8 mouse cellular contexts compared by ENCODE assay signal in the genomic region with DNA sequence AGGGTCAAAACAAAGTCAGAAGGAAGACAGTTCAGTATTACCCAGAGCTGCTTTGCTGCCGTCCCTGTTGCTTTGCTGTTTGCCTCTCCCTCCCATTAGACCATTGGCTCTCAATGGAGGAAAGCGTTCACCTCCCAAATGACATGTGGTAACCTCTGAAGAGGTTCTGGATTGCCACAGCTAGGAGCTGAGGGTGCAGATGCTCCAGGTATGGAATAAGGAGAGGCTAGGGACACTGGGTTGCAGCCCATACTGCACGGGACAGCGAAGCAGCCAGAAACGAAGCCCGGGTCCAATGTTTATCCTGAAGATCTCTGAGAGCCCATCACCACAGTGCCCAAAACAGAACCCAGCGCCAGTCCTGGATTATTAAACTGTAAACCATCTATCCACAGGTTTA. TPM values are rescaled to one million over a fixed set of nuclear protein-coding genes. Genes with fewer than 3 reads are reported as not detected.
DNase-seq lines count a peak whose midpoint lies in the region; ATAC-seq and TF ChIP-seq lines count a peak whose summit lies in the region.

No protein-coding gene starts in this region.

- no peak overlapping the region for H3K4me2 ChIP-seq in CH12.LX (ENCODE audit: insufficient read depth, low read depth, poor library complexity, severe bottlenecking)
- H3K4me2 ChIP-seq in forebrain, embryonic 14.5 days (ENCODE audit: low read length), result no peak overlapping the region
- H3K4me2 ChIP-seq in liver, embryonic 14.5 days (ENCODE audit: low read depth), result peak overlapping the region; percentile 79

- peaks cover 33 to 65% of the 10 kb centered on the region in 2 experiments for H3K4me1 ChIP-seq in CH12.LX (ENCODE audit: control insufficient read depth in 1 of 2, insufficient read depth in 2 of 2)
- peaks cover 49% of the 10 kb centered on the region for H3K4me1 ChIP-seq in forebrain, embryonic 14.5 days (ENCODE audit: control insufficient read depth, insufficient read depth, low read length)
- peaks cover 51 to 64% of the 10 kb centered on the region in 2 experiments for H3K4me1 ChIP-seq in liver, embryonic 14.5 days (replicated peaks; ENCODE audit: control insufficient read depth in 2 of 2, insufficient read depth in 2 of 2, low read length in 1 of 2)

- 73% methylated on average over 7 of the region's 7 CpGs for WGBS in forebrain, embryonic 14.5 days
- WGBS in liver, embryonic 14.5 days (ENCODE audit: insufficient replicate concordance), result 63% methylated on average over 7 of the region's 7 CpGs

- no peaks in the 10 kb centered on the region for H3K9me3 ChIP-seq in CH12.LX (replicated peaks; ENCODE audit: low read length)
- no peaks in the 10 kb centered on the region for H3K9me3 ChIP-seq in forebrain, embryonic 14.5 days (replicated peaks; ENCODE audit: control insufficient read depth, low read length)
- no peaks in the 10 kb centered on the region for H3K9me3 ChIP-seq in liver, embryonic 14.5 days (ENCODE audit: control insufficient read depth, low read length)

- intact Hi-C loops in gastrocnemius, adult 2 months (cut with DNase I), result no loop called here
- intact Hi-C loops in left cerebral cortex, postnatal 36 days (cut with DNase I), result no loop called here

- in situ Hi-C loops in CH12.LX (cut with MboI; ENCODE audit: low pct_ligation_motif_present, low pct_unique_long_range_greater_than_20kb, low sequenced_read_pairs), result no loop called here

- peak overlapping the region; percentile 8; the same call in 1 of the 2 replicates for H3K9ac ChIP-seq in CH12.LX (ENCODE audit: insufficient read depth, low read depth)
- H3K9ac ChIP-seq in forebrain, embryonic 14.5 days (ENCODE audit: low read length), result peak overlapping the region; percentile 44
- peak overlapping the region; percentile 69 for H3K9ac ChIP-seq in liver, embryonic 14.5 days (replicated peaks)

- TF ChIP-seq CTCF in gastrocnemius, adult 2 months (IDR thresholded peaks at IDR 0.05), result no peak
- no peak for TF ChIP-seq CTCF in CH12.LX (conservative IDR thresholded peaks at IDR 0.05 in 1 of 2, IDR thresholded peaks at IDR 0.05 in 1 of 2; ENCODE audit: low read depth in 2 of 2, low read length in 2 of 2)
- no peak for TF ChIP-seq CTCF in liver, embryonic 14.5 days (IDR thresholded peaks at IDR 0.05; ENCODE audit: low read depth)

- TF ChIP-seq RAD21 in CH12.LX (IDR thresholded peaks at IDR 0.05; ENCODE audit: low read depth, low read length), result no peak

- peak overlapping the region; percentile 31 for H3K27ac ChIP-seq in gastrocnemius, adult 2 months
- peak overlapping the region; percentile 95 for H3K27ac ChIP-seq in CH12.LX (ENCODE audit: insufficient read depth, low read depth)
- no peak overlapping the region for H3K27ac ChIP-seq in forebrain, embryonic 14.5 days (ENCODE audit: low read depth, low read length)
- peak overlapping the region; percentile 91 for H3K27ac ChIP-seq in liver, embryonic 14.5 days

- no peak for TF ChIP-seq EP300 in CH12.LX (IDR thresholded peaks at IDR 0.05; ENCODE audit: low read length)
- no peak for TF ChIP-seq EP300 in liver, embryonic 14.5 days (IDR thresholded peaks at IDR 0.05; ENCODE audit: low read depth)

- no peak overlapping the region for H3K4me3 ChIP-seq in gastrocnemius, adult 2 months
- no peak overlapping the region for H3K4me3 ChIP-seq in CH12.LX (replicated peaks in 1 of 3; ENCODE audit: low read depth in 2 of 3, low read length in 2 of 3, poor library complexity in 1 of 3)
- H3K4me3 ChIP-seq in forebrain, embryonic 14.5 days (ENCODE audit: low read depth, low read length), result no peak overlapping the region
- H3K4me3 ChIP-seq in liver, embryonic 14.5 days (ENCODE audit: insufficient read depth in 1 of 2, low read depth in 2 of 2, low read length in 2 of 2), result no peak overlapping the region; a peak in 1 of 4 replicates

- no peaks in the 10 kb centered on the region for H3K36me3 ChIP-seq in CH12.LX (replicated peaks in 1 of 2; ENCODE audit: control insufficient read depth in 1 of 2, insufficient read depth in 1 of 2, low read length in 1 of 2)
- H3K36me3 ChIP-seq in forebrain, embryonic 14.5 days (ENCODE audit: control insufficient read depth, insufficient read depth, low read length), result no peaks in the 10 kb centered on the region
- no peaks in the 10 kb centered on the region for H3K36me3 ChIP-seq in liver, embryonic 14.5 days (replicated peaks; ENCODE audit: control insufficient read depth, insufficient read depth, low read depth)

- no peak for DNase-seq in gastrocnemius, adult 2 months
- no peak for DNase-seq in gastrocnemius, postnatal 10 days
- DNase-seq in CH12.LX (ENCODE audit: extremely low read depth), result no peak
- DNase-seq in forebrain, embryonic 14.5 days (ENCODE audit: low spot score), result no peak
- no peak for DNase-seq in liver, embryonic 14.5 days (ENCODE audit: low read depth in 3 of 3, low spot score in 3 of 3)
- DNase-seq in right cerebral cortex, adult 18-20 months, result no peak
- DNase-seq in thymus, postnatal 25 days, result no peak
- DNase-seq in left cerebral cortex, postnatal 36 days (ENCODE audit: low spot score in 2 of 2), result no peak

- TF ChIP-seq POLR2A in CH12.LX (IDR thresholded peaks at IDR 0.05; ENCODE audit: low read depth, low read length), result 0 out of 2 replicates have a peak, but pooled peaks have one; percentile 9

- dilution Hi-C loops in CH12.LX (cut with MboI; ENCODE audit: extremely low pct_ligation_motif_present, extremely low pct_unique_long_range_greater_than_20kb, low sequenced_read_pairs), result no loop called here

- no peaks in the 10 kb centered on the region for H3K27me3 ChIP-seq in CH12.LX (replicated peaks)
- H3K27me3 ChIP-seq in forebrain, embryonic 14.5 days (replicated peaks; ENCODE audit: control insufficient read depth, insufficient read depth, low read length), result no peaks in the 10 kb centered on the region
- H3K27me3 ChIP-seq in liver, embryonic 14.5 days (ENCODE audit: control insufficient read depth, insufficient read depth, low read length), result no peaks in the 10 kb centered on the region

- H3K79me2 ChIP-seq in CH12.LX (replicated peaks; ENCODE audit: control insufficient read depth, extremely low read depth, insufficient read depth, poor library complexity, severe bottlenecking), result no peaks in the 10 kb centered on the region

- ATAC-seq in forebrain, embryonic 14.5 days, result no peak
- ATAC-seq in liver, embryonic 14.5 days (ENCODE audit: insufficient read depth), result no peak

TF ChIP-seq in CH12.LX, 34 proteins besides CTCF, POLR2A, EP300 and RAD21:
- TF ChIP-seq MXI1 (IDR thresholded peaks at IDR 0.05; ENCODE audit: low read depth, low read length) (no peak), JUN (IDR thresholded peaks at IDR 0.05; ENCODE audit: insufficient read depth, low read depth, low read length) (no peak), BHLHE40 (IDR thresholded peaks at IDR 0.05; ENCODE audit: low read depth, low read length) (no peak), POLR2AphosphoS2 (IDR thresholded peaks at IDR 0.05; ENCODE audit: low read depth, low read length) (no peak), ZC3H11A (IDR thresholded peaks at IDR 0.05; ENCODE audit: low read depth, low read length) (no peak), PAX5 (IDR thresholded peaks at IDR 0.05; ENCODE audit: low read length) (no peak), NRF1 (IDR thresholded peaks at IDR 0.05; ENCODE audit: low read depth, low read length) (no peak), HCFC1 (IDR thresholded peaks at IDR 0.05; ENCODE audit: low read depth, low read length) (no peak), TCF12 (IDR thresholded peaks at IDR 0.05; ENCODE audit: low read depth, low read length) (no peak), SIN3A (IDR thresholded peaks at IDR 0.05; ENCODE audit: low read length) (no peak), JUND (conservative IDR thresholded peaks at IDR 0.05; ENCODE audit: low read depth, low read length) (no peak), GABPA (IDR thresholded peaks at IDR 0.05; ENCODE audit: insufficient replicate concordance, low read depth, low read length) (no peak), ZKSCAN1 (IDR thresholded peaks at IDR 0.05; ENCODE audit: borderline replicate concordance, low read depth, low read length) (no peak), IRF4 (IDR thresholded peaks at IDR 0.05; ENCODE audit: low read depth, low read length) (no peak), ELF1 (IDR thresholded peaks at IDR 0.05; ENCODE audit: low read depth, low read length) (no peak), ETS1 (conservative IDR thresholded peaks at IDR 0.05; ENCODE audit: low read depth, low read length) (no peak), MAZ (IDR thresholded peaks at IDR 0.05; ENCODE audit: low read depth, low read length) (no peak)

RNA-seq across cellular contexts. Expression of a gene that starts 9.6 kb away (rescaled TPM):
- total RNA-seq in gastrocnemius, adult 2 months (2021), result 10 to 100 TPM; 13.1 to 23.3 TPM
- 10 to 100 TPM; 29.6 to 30.4 TPM for total RNA-seq in gastrocnemius, postnatal 10 days (2021)
- total RNA-seq in CH12.LX (2012; rRNA removed) (34.0 and 35.1 TPM in 2 replicates), CH12.LX (2014; rRNA removed) (29.5 and 33.6 TPM in 2 replicates)
- polyA plus RNA-seq in CH12.LX (2012; ENCODE audit: insufficient read length, low read depth), result 76.1 and 84.5 TPM in 2 replicates
- 43.3 and 58.0 TPM in 2 replicates for polyA plus RNA-seq in forebrain, embryonic 14.5 days (2014; fragmentation: Nextera tagmentation; extraction: Ambion mirVana)
- polyA plus RNA-seq in liver, embryonic 14.5 days (2012; rRNA removed), result 13.5 and 17.7 TPM in 2 replicates
- 16.3 and 18.5 TPM in 2 replicates for polyA plus RNA-seq in liver, embryonic 14.5 days (2014; fragmentation: Nextera tagmentation; extraction: Ambion mirVana)
- 100 to 1,000 TPM; 119 to 184 TPM for total RNA-seq in left cerebral cortex, postnatal 36 days (2021)

Comparison
In these comparisons a context has a peak if more than half of its experiments do, and no peak if none do; other contexts are left out.
1. H3K9ac ChIP-seq: peak in every context shown above with its lines; median percentile 69 in liver, embryonic 14.5 days; 44 in forebrain, embryonic 14.5 days; 8 in CH12.LX.